Mouse (Mus musculus) testis, adult 2 months (tissue): ENCODE measurements at regions not wholly inside any gene's neighbourhood (a gene's known extent, or its start where the extent isn't known, plus 50 kb on each side); places are given as distances from the start of the nearest gene placed in this dataset.

ENCODE experiments used
- CTCF ChIP-seq: fragments of 200-500 bp; IDR thresholded peaks from 2 replicates; pipeline ENCODE4 v1.5.1; 2012; ENCODE audit warnings: low read depth, mild to moderate bottlenecking, inconsistent platforms, low read length, moderate library complexity; ENCODE audit not compliant: control insufficient read depth, insufficient read depth, insufficient replicate concordance
- POLR2A ChIP-seq: fragments of 200-500 bp; IDR thresholded peaks from 2 replicates; pipeline ENCODE4 v1.6.1; 2012; ENCODE audit warnings: low read depth, mild to moderate bottlenecking, inconsistent platforms, low read length, moderate library complexity; ENCODE audit not compliant: control insufficient read depth

GRCm38 (mm10) chr7:37208305-37208704 is 510.4 kb downstream of the Tshz3 start:
- TF ChIP-seq POLR2A (no peak), CTCF (no peak)
